Mouse (Mus musculus) thymus, postnatal 14 days (tissue): ENCODE results near the gene BC067074.
"Not testable (repeated sequence)": the region's sequence is repeated elsewhere in the genome, so short reads cannot be mapped to it uniquely, and the experiment has no call there.

Experiments
- DNase-seq: peaks from one replicate; pipeline ENCODE4 v3.0.0; 2021

Gene BC067074

GRCm38 (mm10) chr13:113292975-113293706 is at the start of gene BC067074:
Gene BC067074, plus strand, starts transcription at chr13:113293159.
- peak; percentile 33 for DNase-seq

GRCm38 (mm10) chr13:113245025-113245424 is 47.9 kb upstream of the BC067074 start:
- no peak for DNase-seq

- DNase-seq = not testable (repeated sequence)
These were observed 40.4 kb upstream of the BC067074 start for GRCm38 (mm10) chr13:113252580-113252979.

- DNase-seq = no peak
These were observed 36.2 kb upstream of the BC067074 start for GRCm38 (mm10) chr13:113256766-113257165.

DNA sequence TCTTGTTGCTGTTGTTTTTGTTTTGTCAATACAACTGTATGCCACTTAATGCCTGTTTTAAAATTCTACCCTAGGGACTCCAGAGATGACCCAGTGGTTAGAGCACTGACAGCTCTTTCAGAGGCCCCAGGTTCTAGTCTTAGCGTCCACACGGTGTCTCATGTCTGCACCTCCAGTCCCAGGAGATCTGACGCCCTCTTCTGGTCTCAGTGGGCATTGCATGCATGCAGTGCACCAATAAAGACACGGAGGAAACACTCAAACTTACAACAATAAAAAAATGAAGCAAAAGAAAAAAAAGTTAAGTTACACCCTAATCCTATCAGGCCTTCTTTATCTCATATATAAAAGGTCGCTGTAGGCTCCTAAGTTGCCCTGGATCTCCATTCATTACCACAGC is 35.8 kb upstream of the BC067074 start:
- DNase-seq = peak; percentile 31

GRCm38 (mm10) chr13:113259237-113259636 is 33.7 kb upstream of the BC067074 start:
- no peak for DNase-seq

DNA sequence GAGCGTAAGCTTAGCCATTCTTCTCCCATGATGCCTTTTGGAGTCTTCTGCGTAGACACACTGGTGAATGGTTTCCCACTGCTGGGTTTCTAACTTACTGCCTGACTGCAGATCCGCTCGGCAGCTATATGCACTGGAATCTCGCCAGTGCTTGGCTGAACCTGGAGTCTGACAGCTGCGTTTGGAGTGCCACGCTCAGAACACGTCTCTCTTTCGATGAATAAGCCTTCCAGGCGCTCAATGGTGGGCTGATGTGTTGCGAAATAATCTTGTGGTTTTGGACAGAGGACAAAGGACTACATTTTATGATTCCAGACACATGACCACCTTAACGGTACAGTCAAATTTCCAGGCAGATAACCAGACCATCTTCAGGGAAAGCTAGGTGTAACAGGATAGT is 30.1 kb upstream of the BC067074 start:
- DNase-seq = no peak

GRCm38 (mm10) chr13:113265257-113265656 is 27.7 kb upstream of the BC067074 start:
- peak; percentile 53 for DNase-seq

DNA sequence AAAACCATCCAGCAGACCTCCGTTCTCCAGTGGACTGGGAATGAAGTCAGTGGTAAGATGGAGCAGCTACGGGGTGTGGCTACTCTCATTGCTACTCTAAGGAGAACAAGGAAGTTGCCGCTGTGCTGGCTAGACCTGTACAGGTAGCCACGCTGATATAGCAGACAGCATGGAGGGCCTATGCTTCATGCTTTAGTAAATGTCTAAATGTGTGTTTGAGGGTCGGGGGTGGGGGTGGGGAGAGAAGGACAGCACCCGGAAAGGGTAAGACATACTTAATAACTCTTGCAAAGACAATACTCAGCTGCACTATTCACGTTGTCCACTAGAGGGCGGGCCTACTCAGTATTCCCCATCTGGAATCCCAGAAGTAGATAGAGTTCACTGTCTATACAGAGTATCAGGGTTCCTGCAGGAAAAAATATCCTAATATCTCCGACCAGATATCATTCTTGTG is 26.4 kb upstream of the BC067074 start:
- peak; percentile 74 for DNase-seq

DNA sequence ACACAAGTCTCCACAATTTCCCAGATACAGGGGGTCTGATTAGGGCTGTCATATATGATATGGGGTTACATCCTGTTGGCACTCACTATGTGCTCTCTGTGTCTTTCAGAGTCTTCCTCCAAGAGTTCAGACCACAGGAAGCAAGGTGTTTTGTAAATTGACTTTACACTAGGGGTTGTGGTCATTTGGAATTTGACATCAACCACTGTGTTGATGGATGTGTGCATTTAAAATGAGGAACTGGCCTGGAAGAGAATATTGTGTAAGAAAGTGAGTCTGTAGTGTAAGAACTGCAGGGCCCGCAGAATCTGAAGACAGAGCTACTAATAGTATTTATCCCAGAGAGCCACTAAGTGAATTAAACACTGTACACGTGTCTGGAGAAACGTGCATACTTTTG is 25.8 kb upstream of the BC067074 start:
- DNase-seq = no peak

GRCm38 (mm10) chr13:113269777-113270776 is 22.9 kb upstream of the BC067074 start:
- DNase-seq = peak; percentile 73

GRCm38 (mm10) chr13:113271189-113271588 is 21.8 kb upstream of the BC067074 start:
- no peak for DNase-seq

- DNase-seq = no peak
These were observed 5.8 kb upstream of the BC067074 start for GRCm38 (mm10) chr13:113287141-113287540.

- no peak for DNase-seq
These were observed 4.5 kb upstream of the BC067074 start for GRCm38 (mm10) chr13:113288210-113289197.

- no peak for DNase-seq
These were observed 3.2 kb upstream of the BC067074 start for GRCm38 (mm10) chr13:113289760-113290159.

DNA sequence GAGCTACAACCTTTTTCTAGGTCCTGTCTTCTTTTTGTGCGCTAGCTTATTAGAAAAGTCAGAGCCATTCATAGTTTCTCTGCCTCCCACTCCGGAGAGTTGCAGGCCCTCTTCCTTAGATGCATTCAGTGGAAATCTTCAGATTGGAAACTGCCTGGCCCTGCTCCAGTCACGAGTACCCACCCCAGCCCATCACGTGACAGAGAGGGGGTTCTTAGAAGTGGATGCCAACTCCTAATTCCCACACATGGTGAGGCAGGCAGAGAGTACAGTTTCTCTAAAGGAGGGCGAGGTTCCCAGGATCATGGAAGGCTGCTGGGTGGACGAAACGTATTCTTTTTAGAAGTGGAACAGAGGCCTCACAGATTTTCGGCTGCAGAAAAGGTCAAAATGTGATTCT is 958 bp upstream of the BC067074 start:
- no peak for DNase-seq

GRCm38 (mm10) chr13:113293707-113294432 is 911 bp downstream of the BC067074 start:
- DNase-seq = no peak

DNA sequence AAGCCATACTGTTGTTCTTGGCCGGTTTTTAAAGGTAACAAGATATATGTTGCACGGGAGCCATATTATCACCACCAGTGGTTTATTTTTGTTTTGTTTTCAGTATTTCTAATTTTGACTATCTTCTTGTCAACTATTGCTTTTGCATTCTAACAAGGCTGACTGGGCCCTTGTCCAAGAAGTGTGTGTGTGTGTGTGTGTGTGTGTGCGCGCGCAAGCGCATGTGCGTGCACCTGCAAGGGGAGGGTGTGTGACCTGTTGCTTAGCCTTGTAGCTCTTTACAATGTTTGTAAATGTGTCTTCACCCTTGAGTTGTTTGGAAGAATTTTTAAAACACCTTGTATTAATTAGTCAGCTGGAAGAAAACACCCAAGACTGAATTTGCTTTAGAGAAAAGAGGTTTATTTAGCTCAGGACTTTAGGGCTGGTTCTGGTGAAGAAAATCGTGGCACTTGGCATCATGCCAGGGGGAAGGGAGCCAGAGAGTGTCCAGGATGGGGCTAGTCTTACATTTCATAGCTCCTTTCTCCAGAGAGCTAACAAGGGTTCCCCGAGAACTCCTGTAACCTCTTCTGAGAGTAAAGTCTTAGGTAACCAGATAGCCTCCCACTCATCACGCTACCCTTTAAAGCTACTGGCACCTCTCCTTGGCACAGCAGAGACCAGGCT is 3.0 kb downstream of the BC067074 start:
- DNase-seq = no peak

DNA sequence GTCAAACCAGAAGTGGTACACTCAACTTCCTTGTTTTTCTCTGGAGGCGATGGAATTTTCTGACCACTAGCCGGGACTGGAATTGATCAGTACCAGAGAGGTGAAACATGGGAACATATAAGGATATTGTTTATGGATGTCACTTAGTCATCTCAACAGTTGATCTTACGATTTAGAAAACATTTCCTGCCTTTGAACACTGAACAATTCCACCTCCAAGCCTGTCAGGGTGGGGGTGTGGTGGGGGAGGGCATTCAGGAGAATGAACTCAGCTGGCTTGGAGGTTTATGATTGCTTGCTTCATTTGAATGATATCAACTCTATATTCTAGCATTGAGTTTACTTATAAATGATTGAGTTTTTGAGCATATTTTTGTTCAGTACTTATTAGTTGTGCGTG is 13.6 kb downstream of the BC067074 start:
- no peak for DNase-seq

GRCm38 (mm10) chr13:113319588-113319987 is 26.6 kb downstream of the BC067074 start:
- no peak for DNase-seq

DNA sequence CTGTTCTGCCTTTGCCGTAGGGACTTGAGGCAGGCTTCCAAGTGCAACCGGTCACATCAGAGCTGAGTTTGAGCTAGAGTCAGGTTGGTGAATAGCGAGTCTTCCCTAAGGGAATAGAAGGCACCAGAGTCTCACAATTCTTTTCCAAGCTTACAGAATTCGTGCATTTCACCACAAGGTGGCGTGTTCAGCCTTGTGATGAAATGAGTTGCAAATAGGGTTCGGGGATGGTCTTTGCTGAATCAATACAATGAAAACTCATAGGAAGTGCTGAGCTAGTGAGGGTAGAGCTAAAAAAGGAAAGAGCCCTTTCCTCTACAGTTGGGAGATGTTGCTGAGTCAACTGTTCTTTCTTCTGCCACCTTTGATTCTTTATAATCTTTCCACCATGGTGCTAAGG is 29.0 kb downstream of the BC067074 start:
- peak; percentile 40 for DNase-seq
